Mouse (Mus musculus): Measurements from ENCODE around the gene Trim40.

- TF ChIP-seq POLR2A (IDR thresholded peaks at IDR 0.05; ENCODE audit: insufficient read depth, low read depth, low read length) (no peak), CTCF (IDR thresholded peaks at IDR 0.05) (no peak), EP300 (IDR thresholded peaks at IDR 0.05; ENCODE audit: insufficient read depth, low read depth, low read length) (no peak)
Measured at GRCm38 (mm10) chr17:36844286-36844719, 45.6 kb downstream of the Trim40 start.

Data from heart, adult 2 months (tissue).